Mouse (Mus musculus) kidney, adult 2 months (tissue): Measurements from ENCODE around the gene Prr13.

Source experiments
- CTCF ChIP-seq: fragments of 200-500 bp; conservative IDR thresholded peaks from 2 replicates; pipeline ENCODE4 v1.5.1; 2011; ENCODE audit warnings: low read depth, mild to moderate bottlenecking, control low read depth, low read length, moderate library complexity, mixed read lengths; ENCODE audit not compliant: insufficient read depth, insufficient read length
- POLR2A ChIP-seq: fragments of 200-500 bp; IDR thresholded peaks from one replicate; pipeline ENCODE4 v1.6.1; 2011; ENCODE audit warnings: low read depth, low read length, control low read depth

- TF ChIP-seq POLR2A (no peak), CTCF (no peak)
Observed at GRCm38 (mm10) chr15:102473246-102473645, 14.4 kb downstream of the Prr13 start.
